In genomic region chr5:35595706-35596105, GRCm38 (mm10) we compare ENCODE assay signal across 8 mouse cellular contexts. TPM values are rescaled to one million over a fixed set of nuclear protein-coding genes. Genes with fewer than 3 reads are reported as not detected.
DNase-seq lines count a peak whose midpoint lies in the region; ATAC-seq and TF ChIP-seq lines count a peak whose summit lies in the region.

No protein-coding gene starts in this region.

- no peak overlapping the region for H3K9ac ChIP-seq in hindbrain, embryonic 12.5 days
- H3K9ac ChIP-seq in intestine, postnatal 0 days (ENCODE audit: low read depth, low read length): no peak overlapping the region
- no peak overlapping the region for H3K9ac ChIP-seq in limb, embryonic 11.5 days (ENCODE audit: low read length)
- no peak overlapping the region for H3K9ac ChIP-seq in neural tube, embryonic 11.5 days (ENCODE audit: low read length)
- H3K9ac ChIP-seq in stomach, embryonic 15.5 days: no peak overlapping the region

- no peaks in the 10 kb centered on the region for H3K27me3 ChIP-seq in hindbrain, embryonic 10.5 days (ENCODE audit: insufficient read depth, poor library complexity, severe bottlenecking)
- H3K27me3 ChIP-seq in hindbrain, embryonic 12.5 days: no peaks in the 10 kb centered on the region
- no peaks in the 10 kb centered on the region for H3K27me3 ChIP-seq in cerebellum, adult 2 months (ENCODE audit: control insufficient read depth, insufficient read depth, low read length)
- H3K27me3 ChIP-seq in intestine, postnatal 0 days (replicated peaks; ENCODE audit: control insufficient read depth, insufficient read depth, low read length): no peaks in the 10 kb centered on the region
- no peaks in the 10 kb centered on the region for H3K27me3 ChIP-seq in limb, embryonic 11.5 days (ENCODE audit: control insufficient read depth, insufficient read depth, low read length)
- H3K27me3 ChIP-seq in neural tube, embryonic 11.5 days (ENCODE audit: control insufficient read depth, insufficient read depth, low read length): no peaks in the 10 kb centered on the region
- H3K27me3 ChIP-seq in stomach, embryonic 15.5 days (replicated peaks): no peaks in the 10 kb centered on the region

- H3K36me3 ChIP-seq in hindbrain, embryonic 10.5 days: peaks cover 57% of the 10 kb centered on the region
- H3K36me3 ChIP-seq in hindbrain, embryonic 12.5 days: peaks cover 61% of the 10 kb centered on the region
- peaks cover 78% of the 10 kb centered on the region for H3K36me3 ChIP-seq in intestine, postnatal 0 days (ENCODE audit: control insufficient read depth, insufficient read depth)
- peaks cover 8% of the 10 kb centered on the region; the same call in 1 of the 2 replicates for H3K36me3 ChIP-seq in limb, embryonic 11.5 days (ENCODE audit: control insufficient read depth, insufficient read depth, low read length)
- H3K36me3 ChIP-seq in neural tube, embryonic 11.5 days (ENCODE audit: control insufficient read depth, insufficient read depth, low read length): peaks cover 11% of the 10 kb centered on the region; the same call in 1 of the 2 replicates
- H3K36me3 ChIP-seq in stomach, embryonic 15.5 days: peaks cover 25% of the 10 kb centered on the region

- DNase-seq in hindbrain, embryonic 10.5 days (ENCODE audit: low spot score): peak; percentile 79
- peak; percentile 42 to 68 for DNase-seq in cerebellum, adult 2 months
- peak; percentile 70 to 79 for DNase-seq in frontal cortex, postnatal 36 days (ENCODE audit: low spot score in 2 of 2)
- peak; percentile 90 for DNase-seq in limb, embryonic 11.5 days (ENCODE audit: low spot score)
- peak; percentile 89 for DNase-seq in neural tube, embryonic 11.5 days (ENCODE audit: low spot score)

- no peak overlapping the region for H3K4me2 ChIP-seq in hindbrain, embryonic 12.5 days (replicated peaks)
- H3K4me2 ChIP-seq in intestine, postnatal 0 days (replicated peaks; ENCODE audit: low read depth): no peak overlapping the region
- no peak overlapping the region for H3K4me2 ChIP-seq in limb, embryonic 11.5 days (ENCODE audit: low read depth, severe bottlenecking)
- no peak overlapping the region for H3K4me2 ChIP-seq in neural tube, embryonic 11.5 days (ENCODE audit: low read depth)
- H3K4me2 ChIP-seq in stomach, embryonic 15.5 days: no peak overlapping the region

- peaks cover 4% of the 10 kb centered on the region; the same call in 1 of the 2 replicates for H3K4me1 ChIP-seq in hindbrain, embryonic 10.5 days (replicated peaks)
- no peaks in the 10 kb centered on the region for H3K4me1 ChIP-seq in hindbrain, embryonic 12.5 days
- H3K4me1 ChIP-seq in cerebellum, adult 2 months (ENCODE audit: control insufficient read depth, insufficient read depth, low read length): no peaks in the 10 kb centered on the region
- no peaks in the 10 kb centered on the region for H3K4me1 ChIP-seq in intestine, postnatal 0 days (replicated peaks; ENCODE audit: control insufficient read depth, insufficient read depth, low read length)
- H3K4me1 ChIP-seq in limb, embryonic 11.5 days (ENCODE audit: control insufficient read depth, insufficient read depth, low read length): no peaks in the 10 kb centered on the region
- no peaks in the 10 kb centered on the region for H3K4me1 ChIP-seq in neural tube, embryonic 11.5 days (ENCODE audit: control insufficient read depth, insufficient read depth, low read length)
- no peaks in the 10 kb centered on the region for H3K4me1 ChIP-seq in stomach, embryonic 15.5 days

- peak; percentile 99 for TF ChIP-seq CTCF in cerebellum, adult 2 months (IDR thresholded peaks at IDR 0.05; ENCODE audit: borderline replicate concordance, insufficient read depth, low read depth, low read length)
- peak; percentile 100 for TF ChIP-seq CTCF in intestine, postnatal 0 days (IDR thresholded peaks at IDR 0.05; ENCODE audit: low read depth)

- no peak for TF ChIP-seq POLR2A in cerebellum, adult 2 months (IDR thresholded peaks at IDR 0.05; ENCODE audit: borderline replicate concordance, insufficient read depth, low read length)

- H3K27ac ChIP-seq in hindbrain, embryonic 10.5 days: no peak overlapping the region
- H3K27ac ChIP-seq in hindbrain, embryonic 12.5 days: no peak overlapping the region
- no peak overlapping the region for H3K27ac ChIP-seq in cerebellum, adult 2 months (ENCODE audit: insufficient read depth, low read length)
- no peak overlapping the region for H3K27ac ChIP-seq in intestine, postnatal 0 days (ENCODE audit: low read depth, low read length)
- H3K27ac ChIP-seq in limb, embryonic 11.5 days (replicated peaks; ENCODE audit: low read depth, low read length): no peak overlapping the region
- H3K27ac ChIP-seq in neural tube, embryonic 11.5 days (ENCODE audit: low read depth, low read length): no peak overlapping the region
- H3K27ac ChIP-seq in stomach, embryonic 15.5 days: no peak overlapping the region

- WGBS in hindbrain, embryonic 10.5 days: 24% methylated on average over 4 of the region's 4 CpGs
- 23% methylated on average over 4 of the region's 4 CpGs for WGBS in hindbrain, embryonic 12.5 days
- WGBS in cerebellum, adult 2 months: 21% methylated on average over 4 of the region's 4 CpGs
- 21% methylated on average over 4 of the region's 4 CpGs for WGBS in intestine, postnatal 0 days
- WGBS in limb, embryonic 11.5 days: 17% methylated on average over 4 of the region's 4 CpGs
- WGBS in neural tube, embryonic 11.5 days: 16% methylated on average over 4 of the region's 4 CpGs
- WGBS in stomach, embryonic 15.5 days: 19% methylated on average over 4 of the region's 4 CpGs

- H3K4me3 ChIP-seq in hindbrain, embryonic 10.5 days: no peak overlapping the region
- no peak overlapping the region for H3K4me3 ChIP-seq in hindbrain, embryonic 12.5 days
- H3K4me3 ChIP-seq in cerebellum, adult 2 months (replicated peaks; ENCODE audit: insufficient read depth, low read depth, low read length): no peak overlapping the region
- no peak overlapping the region for H3K4me3 ChIP-seq in intestine, postnatal 0 days (ENCODE audit: low read depth, low read length)
- no peak overlapping the region for H3K4me3 ChIP-seq in limb, embryonic 11.5 days (ENCODE audit: low read depth, low read length)
- H3K4me3 ChIP-seq in neural tube, embryonic 11.5 days (ENCODE audit: low read depth, low read length): no peak overlapping the region
- no peak overlapping the region for H3K4me3 ChIP-seq in stomach, embryonic 15.5 days (replicated peaks)

- no peak for ATAC-seq in hindbrain, embryonic 12.5 days (ENCODE audit: low FRiP score)
- ATAC-seq in intestine, postnatal 0 days: no peak
- no peak for ATAC-seq in limb, embryonic 11.5 days (ENCODE audit: insufficient number of reproducible peaks, low FRiP score, low TSS enrichment, low read depth)
- no peak for ATAC-seq in neural tube, embryonic 11.5 days (ENCODE audit: insufficient read depth, low FRiP score, low TSS enrichment)
- ATAC-seq in stomach, embryonic 15.5 days (ENCODE audit: insufficient read depth, low FRiP score, low read depth): peak; percentile 20; the same call in 1 of the 2 replicates

- 0 out of 2 replicates have a peak, but pooled peaks cover 4% of the 10 kb centered on the region for H3K9me3 ChIP-seq in hindbrain, embryonic 10.5 days
- no peaks in the 10 kb centered on the region; the same call in 1 of the 2 replicates for H3K9me3 ChIP-seq in hindbrain, embryonic 12.5 days (replicated peaks)
- H3K9me3 ChIP-seq in intestine, postnatal 0 days (ENCODE audit: control insufficient read depth): 0 out of 2 replicates have a peak, but pooled peaks cover 3% of the 10 kb centered on the region
- H3K9me3 ChIP-seq in limb, embryonic 11.5 days (ENCODE audit: control insufficient read depth, low read length): no peaks in the 10 kb centered on the region
- H3K9me3 ChIP-seq in neural tube, embryonic 11.5 days (ENCODE audit: control insufficient read depth, low read length): no peaks in the 10 kb centered on the region
- no peaks in the 10 kb centered on the region for H3K9me3 ChIP-seq in stomach, embryonic 15.5 days

RNA-seq across cellular contexts. Expression of gene Acox3, which starts 12.9 kb away (rescaled TPM):
- 10.9 and 14.2 TPM in 2 replicates for polyA plus RNA-seq in hindbrain, embryonic 10.5 days (2016; fragmentation: Nextera tagmentation; extraction: Ambion mirVana)
- polyA plus RNA-seq in hindbrain, embryonic 12.5 days (2016; fragmentation: Nextera tagmentation; extraction: Ambion mirVana): 16.3 and 19.7 TPM in 2 replicates
- 33.3 and 33.7 TPM in 2 replicates for polyA plus RNA-seq in cerebellum, adult 2 months (2012; rRNA removed)
- polyA plus RNA-seq in intestine, postnatal 0 days (2015; fragmentation: Nextera tagmentation; extraction: Ambion mirVana): 19.7 and 21.4 TPM in 2 replicates
- 9.7 and 9.9 TPM in 2 replicates for polyA plus RNA-seq in limb, embryonic 11.5 days (2014; fragmentation: Nextera tagmentation; extraction: Ambion mirVana)
- 15.9 and 16.6 TPM in 2 replicates for polyA plus RNA-seq in neural tube, embryonic 11.5 days (2014; fragmentation: Nextera tagmentation; extraction: Ambion mirVana)
- 12.3 and 13.2 TPM in 2 replicates for polyA plus RNA-seq in stomach, embryonic 15.5 days (2015; fragmentation: Nextera tagmentation; extraction: Ambion mirVana)

RNA-seq across cellular contexts. Expression of gene Trmt44, which starts 20.8 kb away (rescaled TPM):
- 8.2 and 9.1 TPM in 2 replicates for polyA plus RNA-seq in hindbrain, embryonic 10.5 days (2016; fragmentation: Nextera tagmentation; extraction: Ambion mirVana)
- 8.4 and 9.4 TPM in 2 replicates for polyA plus RNA-seq in hindbrain, embryonic 12.5 days (2016; fragmentation: Nextera tagmentation; extraction: Ambion mirVana)
- 6.3 and 6.4 TPM in 2 replicates for polyA plus RNA-seq in cerebellum, adult 2 months (2012; rRNA removed)
- 3.6 and 4.6 TPM in 2 replicates for polyA plus RNA-seq in intestine, postnatal 0 days (2015; fragmentation: Nextera tagmentation; extraction: Ambion mirVana)
- 10.0 and 11.2 TPM in 2 replicates for polyA plus RNA-seq in limb, embryonic 11.5 days (2014; fragmentation: Nextera tagmentation; extraction: Ambion mirVana)
- 9.1 and 10.2 TPM in 2 replicates for polyA plus RNA-seq in neural tube, embryonic 11.5 days (2014; fragmentation: Nextera tagmentation; extraction: Ambion mirVana)
- 7.4 and 7.7 TPM in 2 replicates for polyA plus RNA-seq in stomach, embryonic 15.5 days (2015; fragmentation: Nextera tagmentation; extraction: Ambion mirVana)
